Mouse (Mus musculus) A20 (cell line): ENCODE measurements around the gene Elovl3.
A peak's percentile ranks its signal among the peaks of the same experiment; 100 is the strongest.
"Not testable (repeated sequence)": the region's sequence is repeated elsewhere in the genome, so short reads cannot be mapped to it uniquely, and the experiment has no call there.

ENCODE experiments used
- DNase-seq: peaks from one replicate; pipeline ENCODE4 v3.0.0-alpha.2; 2011; ENCODE audit warnings: low read depth, low spot score

The Elovl3 gene

DNA sequence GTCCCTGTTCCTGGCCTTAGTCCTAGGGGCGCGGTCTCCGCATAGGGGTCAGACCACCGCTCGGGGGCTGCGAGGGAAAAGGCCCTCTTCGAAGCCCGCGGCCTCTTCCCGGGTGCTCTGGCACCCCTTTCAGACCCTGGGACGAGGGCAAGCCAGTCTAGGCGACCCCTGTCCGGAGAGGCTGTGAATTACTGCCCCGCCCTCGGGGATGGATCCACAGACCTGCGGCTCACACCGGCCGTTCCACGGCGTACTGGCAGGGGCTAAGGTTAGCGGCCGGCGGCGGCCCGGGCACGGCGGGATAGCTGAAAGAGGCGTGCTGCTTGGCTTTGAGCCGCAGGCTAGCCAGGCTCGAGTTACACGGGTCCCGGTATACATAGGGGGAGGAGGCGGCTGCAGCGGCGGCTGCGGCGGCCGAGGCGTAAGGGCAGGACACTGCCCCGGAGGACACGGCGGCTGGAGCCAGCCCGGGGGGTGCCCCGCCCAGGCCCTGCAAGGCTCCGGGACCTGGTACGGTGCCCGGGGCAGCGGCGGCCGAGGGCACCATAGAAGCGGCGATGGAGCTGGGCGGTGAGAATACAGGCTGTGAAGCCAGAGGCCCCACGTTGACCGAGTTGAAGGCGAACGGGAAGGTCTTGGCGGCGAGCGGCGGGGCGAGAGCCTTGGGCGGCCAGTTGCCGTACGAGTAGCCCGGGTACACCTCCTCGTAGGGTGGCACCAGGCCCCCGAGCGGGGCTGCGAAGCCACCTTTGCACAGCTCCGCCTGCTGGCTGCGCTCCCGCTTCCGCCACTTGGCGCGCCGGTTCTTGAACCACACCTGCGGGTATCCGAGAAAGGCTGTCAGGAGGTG, 4.3 kb downstream of the Elovl3 start:
- peak; percentile 92 for DNase-seq

DNA sequence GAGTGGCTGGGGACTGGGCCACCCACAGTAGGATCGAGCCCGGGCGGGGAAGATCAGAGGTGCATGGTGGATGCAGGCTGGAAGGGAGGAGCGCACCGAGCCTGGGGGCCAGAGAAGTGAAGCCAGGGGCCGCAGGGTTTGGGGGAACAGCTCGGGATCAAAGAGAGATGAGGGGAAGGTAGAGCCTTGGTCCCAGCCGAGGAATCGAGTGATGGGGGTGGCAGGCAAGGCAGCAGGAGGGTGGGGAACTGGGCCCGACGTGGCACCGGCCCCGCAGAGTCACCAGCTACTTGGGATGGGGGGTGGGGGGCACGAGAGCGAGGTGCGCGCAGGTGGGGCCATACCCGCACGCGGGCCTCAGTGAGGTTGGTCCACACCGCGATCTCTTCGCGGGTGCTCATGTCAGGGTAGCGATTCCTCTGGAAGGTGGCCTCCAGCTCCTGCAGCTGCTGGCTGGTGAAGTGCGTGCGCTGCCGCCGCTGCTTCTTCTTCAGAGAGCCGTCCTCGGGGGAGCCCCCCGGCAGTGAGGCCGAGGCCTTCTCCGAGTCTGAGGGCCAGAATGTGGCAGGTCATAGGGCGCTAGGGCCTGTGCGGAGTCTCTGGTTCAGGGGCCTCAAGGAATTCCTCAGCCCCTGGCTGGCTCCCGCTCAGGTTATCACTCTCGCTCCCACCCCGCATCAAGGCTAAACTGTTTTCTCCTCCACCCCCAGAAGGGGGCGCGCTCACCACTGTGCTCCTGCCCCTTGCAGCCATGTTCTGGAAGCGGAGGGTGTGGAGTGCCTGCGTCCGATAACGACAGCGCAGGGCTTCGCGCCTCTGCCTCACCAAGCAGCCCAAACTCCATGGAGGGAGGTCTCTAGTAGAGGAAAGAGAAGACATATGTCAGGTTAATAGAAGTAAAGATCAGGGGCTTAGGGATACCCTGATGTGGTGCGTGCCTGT, 5.2 kb downstream of the Elovl3 start:
- DNase-seq: peak; percentile 91

DNA sequence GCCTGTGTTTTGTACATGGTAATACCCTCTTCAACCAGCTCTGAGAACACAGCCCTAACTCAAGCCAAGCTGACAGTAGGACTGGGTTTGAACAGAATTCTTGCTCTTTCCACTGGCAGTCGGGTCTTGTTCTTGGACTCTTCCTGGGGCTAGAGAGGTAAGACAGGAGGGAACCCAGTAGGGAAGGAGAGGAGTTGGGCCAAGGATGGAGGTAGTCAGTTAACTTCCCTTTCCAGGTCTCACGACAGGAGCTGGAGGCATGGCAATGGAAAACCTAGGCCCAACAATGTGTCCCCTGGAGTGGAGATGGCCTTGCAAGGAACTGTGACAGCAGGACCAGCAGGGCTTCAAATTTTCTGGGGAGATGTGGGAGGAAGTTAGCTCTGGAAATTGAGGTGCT, 8.6 kb downstream of the Elovl3 start:
- no peak for DNase-seq

DNA sequence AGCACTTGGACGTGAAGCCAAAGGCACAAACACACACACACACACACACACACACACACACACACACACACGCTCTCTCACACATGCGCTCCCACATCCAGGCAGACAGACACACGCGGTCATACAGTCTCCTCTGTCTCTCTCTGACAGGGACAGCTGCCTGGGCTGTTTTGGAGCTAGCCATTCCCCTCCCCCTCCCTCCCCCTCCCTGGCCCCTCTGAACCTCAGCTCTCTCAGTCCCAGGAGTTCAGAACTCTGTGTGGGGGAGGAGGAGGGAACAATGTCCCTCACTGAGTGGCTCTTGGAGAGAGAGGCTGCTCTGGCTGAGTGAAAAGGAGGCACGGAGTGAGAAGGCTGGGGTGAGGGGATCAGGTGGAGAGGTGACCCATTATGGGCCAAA, 9.4 kb downstream of the Elovl3 start:
- no peak for DNase-seq

DNA sequence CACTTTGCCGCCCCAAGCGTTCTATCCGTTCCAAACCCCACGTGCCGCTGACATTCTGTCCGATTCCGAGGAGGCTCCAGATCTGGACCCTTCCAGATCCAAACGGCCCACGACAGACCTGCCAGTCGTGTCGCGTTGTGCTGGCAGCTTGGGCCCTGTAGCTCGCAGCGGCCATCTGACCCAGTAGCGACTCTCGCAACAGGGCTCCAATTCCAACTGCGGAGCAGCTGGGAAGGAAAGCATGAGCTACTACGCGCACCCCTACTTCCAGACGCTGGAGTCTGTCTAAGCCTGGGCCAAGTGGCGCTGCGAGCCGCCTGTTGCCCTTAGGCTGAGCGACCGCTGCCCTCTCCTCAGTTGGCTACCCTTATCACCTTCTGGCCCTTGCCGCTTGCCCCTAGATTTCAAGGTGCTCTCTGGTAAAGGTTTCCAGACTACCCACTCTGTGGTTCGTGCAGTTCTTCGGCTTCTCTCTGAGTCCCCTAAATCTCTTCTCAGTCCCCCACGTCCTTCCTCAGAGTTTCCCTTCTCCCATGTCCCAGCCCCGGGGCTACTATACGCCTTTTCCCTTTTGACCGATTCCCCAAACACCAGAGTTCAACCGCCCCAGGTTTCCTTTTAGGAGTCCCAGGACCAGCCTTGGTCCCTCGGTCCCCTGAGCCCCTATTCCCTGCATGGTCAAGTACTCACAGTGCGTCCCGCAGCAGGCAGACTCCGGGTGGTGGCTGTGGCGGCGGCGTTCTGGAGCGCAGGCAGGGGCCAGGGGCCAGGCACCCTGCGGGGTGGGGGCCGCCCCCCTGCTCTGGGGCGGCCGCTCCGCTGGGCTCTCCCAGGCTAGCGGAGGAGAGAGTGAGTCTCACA, 16.0 kb downstream of the Elovl3 start, which contains the start of gene Pitx3:
Pitx3 (minus strand) TSS at position 816 of the 861 bp plus-strand sequence.
- no peak for DNase-seq

DNA sequence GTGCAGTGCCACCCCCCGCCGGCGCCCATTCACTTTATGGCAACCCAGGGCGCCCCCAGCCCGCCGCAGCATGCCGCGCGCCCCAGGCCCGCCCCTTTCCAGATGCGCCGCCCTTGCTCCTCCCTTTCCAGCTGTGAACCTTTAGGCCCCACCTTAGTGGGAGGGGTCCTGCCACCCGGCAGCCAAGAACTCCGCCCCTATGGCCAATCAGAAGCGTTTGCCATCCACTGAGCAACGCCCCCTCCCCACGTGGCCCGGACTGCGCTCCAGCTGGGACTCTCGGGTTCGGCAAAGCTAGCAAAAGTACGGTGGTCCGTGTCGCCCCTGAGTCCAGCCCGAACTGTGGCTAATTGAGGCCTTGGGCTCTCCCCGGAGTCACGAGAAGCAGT, 16.7 kb downstream of the Elovl3 start:
- peak; percentile 93 for DNase-seq

DNA sequence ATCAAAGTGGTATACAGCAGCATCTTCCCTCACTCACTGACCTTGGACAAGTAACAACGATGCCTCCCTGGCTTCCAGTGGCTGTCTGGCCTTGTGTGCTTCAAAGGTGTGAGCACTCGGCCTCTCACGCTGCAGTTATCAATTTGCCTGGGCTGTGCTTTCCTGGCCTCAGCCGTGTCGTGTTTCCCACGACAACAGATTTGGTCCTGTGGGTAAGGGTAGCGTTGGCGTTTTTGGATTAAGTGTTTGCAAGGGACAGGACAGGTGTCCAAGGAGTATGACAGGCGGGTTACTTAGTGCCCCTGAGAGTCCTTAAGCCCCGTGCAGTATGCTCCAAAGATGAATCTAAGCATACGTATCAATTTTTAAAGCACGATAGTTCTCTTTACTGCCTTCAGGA, 17.4 kb downstream of the Elovl3 start:
- DNase-seq: no peak

DNA sequence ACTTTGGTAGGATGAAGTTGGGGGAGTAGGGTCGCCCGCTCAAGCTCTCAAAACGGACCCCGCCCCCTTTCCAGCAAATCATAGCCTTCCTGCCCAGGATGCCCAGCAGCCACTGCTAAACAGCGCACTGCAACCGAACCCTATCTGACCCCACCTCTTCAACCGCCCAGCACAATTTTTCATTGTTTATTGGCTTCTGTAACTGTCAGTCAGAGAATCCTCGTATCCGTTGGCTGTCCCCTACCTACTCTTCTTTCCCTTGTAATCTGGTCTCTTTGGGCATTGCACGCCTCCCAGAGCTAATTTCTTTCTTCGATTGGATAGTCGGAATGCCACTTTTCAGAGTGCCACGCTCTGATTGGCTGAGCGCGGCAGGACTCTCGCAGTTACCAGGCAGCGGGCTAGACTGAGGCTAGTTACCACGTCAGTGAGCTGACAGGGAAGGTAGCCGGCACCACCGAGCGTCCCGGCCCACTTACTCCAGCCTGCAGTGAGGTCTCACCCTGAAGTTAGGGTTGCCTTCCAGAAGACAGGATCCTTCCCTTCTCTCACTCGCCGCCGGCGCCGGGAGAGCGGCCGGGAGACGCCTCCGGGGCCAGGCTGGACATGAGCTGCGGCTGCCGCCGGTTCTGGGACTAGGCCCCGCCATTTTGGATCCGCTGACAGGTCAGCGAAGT, 20.6 kb downstream of the Elovl3 start, which contains the start of gene Gbf1:
Gbf1 (plus strand) TSS at position 383 of the 677 bp plus-strand sequence.
- peak; percentile 98 for DNase-seq

DNA sequence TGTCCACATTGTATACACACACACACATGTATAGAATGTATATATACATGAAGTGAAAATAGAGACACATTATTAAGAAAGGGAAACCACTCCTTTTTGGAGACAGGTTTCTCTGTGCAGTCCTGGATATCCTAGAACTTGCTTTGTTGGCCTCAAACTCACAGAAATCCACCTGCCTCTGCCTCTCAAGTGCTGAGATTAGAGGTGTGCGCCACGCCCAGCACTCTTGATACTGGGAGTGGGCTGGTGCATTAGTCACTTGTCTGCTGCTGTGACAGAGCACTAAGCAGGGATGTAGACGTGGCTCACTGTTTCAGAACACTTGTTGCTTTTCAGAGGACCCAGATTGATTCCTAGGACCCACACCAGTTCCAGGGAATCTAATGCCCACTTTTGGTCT, 34.3 kb downstream of the Elovl3 start:
- DNase-seq: no peak

DNA sequence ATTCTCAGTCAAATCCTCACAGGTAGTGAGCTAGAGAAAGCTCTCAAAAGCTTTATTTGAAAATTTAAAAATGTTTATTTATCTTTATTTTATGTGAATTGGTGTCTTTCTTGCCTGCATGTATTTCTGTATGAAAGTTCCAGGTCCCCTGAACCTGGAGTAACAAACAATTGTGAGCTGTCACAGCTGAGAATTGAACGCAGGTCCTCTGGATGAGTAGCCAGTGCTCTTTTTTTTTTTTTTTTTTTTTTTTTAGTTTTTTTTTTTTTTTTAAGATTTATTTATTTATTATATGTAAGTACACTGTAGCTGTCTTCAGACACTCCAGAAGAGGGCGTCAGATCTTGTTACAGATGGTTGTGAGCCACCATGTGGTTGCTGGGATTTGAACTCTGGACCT, 35.5 kb downstream of the Elovl3 start:
- DNase-seq: not testable (repeated sequence)

DNA sequence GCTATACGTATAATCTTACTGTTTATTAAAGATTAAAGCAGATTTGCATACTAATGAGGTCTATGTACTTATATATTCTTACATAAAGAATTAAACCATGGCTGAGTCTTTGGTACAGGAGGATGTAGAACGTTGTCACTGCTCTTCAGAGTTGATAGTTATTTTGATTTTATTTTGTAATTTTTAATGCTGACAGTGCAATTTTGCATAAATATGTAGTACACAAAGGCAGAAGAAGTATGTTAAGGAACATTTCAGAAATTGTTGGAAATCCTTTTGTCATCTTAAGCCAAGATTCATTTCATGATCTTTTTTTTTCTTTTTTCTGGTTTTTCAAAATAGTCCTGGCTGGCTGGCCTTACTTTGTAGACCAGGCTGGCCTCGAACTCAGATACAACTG, 37.7 kb downstream of the Elovl3 start:
- DNase-seq: no peak

DNA sequence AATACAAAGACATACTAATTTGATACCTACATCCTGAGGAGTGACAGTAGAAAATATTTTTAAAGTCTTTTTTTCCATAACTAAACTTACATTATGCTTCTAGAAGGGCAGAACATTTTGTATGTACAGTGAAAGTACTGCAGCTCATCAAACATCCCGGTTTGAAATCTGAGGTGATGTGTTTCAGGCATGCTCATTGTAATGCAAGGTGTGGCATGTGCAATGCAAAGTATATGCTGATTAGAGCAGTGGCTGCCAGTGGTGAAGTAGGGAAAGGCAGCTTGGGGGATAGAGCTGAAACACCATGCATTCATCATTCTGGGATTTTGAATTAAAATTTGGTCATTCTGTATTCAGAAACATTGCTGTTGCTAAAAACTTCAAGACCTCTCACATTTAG, 38.2 kb downstream of the Elovl3 start:
- no peak for DNase-seq

DNA sequence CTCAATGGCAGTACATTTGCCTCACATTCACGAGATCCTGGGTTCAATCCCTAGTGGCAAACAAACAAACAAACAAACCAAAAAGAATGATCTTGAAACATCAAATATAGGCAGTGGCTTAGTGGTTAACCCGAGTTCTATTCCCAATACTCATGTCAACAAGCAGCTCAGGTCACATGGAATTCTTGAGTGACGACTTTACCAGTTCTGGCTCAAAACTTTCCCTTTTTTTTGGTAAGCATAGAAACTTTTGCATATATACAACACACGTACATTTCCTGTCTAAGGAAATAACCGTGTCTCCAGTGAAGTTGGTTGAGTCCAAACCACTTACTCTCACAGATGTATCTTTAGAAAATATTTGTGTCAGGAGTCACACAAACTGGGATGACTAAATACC, 40.8 kb downstream of the Elovl3 start:
- no peak for DNase-seq

DNA sequence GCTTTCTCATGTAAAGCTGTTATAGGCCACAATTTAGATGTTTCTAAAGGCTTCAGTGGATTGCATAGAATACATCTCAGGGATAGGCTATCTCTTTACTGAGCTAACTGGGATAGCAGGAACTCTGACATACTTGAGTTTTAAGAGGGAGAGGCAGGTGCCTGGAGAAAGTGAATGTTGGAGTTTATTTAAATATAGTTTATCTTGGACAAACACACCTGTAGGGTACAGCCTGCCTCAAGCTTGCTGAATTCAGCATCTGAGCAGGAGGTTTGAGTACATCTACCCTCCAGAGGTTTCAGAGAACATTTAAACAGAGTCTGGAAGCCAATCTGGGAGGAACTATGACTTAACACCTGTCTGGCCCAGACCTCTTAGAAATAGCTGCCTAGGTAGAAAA, 43.5 kb downstream of the Elovl3 start:
- no peak for DNase-seq

DNA sequence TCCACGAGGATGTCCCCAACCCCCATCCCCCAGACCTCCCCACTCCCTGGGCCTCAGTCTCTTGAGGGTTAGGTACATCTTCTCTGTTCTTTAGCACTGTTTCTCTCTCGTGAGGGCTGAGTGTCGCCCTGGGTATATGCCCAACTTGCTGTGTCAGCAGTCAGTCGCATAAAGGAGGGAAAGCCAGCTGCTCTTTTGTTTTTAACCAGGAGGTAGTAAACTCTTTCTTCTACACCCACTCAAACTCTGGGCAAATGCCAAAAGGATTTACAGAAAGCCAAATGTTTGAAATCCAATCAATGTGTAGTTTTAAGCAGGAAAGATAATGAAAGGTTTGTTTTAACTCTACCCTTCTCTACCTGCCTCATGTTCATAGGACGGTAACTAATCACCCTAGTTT, 45.3 kb downstream of the Elovl3 start:
- no peak for DNase-seq

DNA sequence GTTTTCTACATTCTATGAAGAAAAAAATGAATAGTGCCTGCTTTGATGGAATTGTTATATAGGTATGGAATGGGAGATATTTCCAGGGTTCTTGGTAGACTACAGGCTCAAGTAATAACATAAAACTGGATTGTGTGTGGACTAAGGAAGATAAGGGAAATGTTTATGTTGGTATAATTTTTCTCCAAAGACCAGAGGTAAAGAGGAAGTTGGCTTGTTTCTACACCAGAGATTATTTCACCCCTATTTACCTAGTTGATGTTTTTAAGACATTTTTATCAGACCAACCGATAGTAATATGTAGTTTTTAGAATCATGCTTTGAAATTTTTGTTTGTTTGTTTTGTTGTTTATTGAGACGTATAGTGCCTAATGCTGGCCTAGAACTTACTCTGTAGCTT, 48.6 kb downstream of the Elovl3 start:
- DNase-seq: peak; percentile 10

DNA sequence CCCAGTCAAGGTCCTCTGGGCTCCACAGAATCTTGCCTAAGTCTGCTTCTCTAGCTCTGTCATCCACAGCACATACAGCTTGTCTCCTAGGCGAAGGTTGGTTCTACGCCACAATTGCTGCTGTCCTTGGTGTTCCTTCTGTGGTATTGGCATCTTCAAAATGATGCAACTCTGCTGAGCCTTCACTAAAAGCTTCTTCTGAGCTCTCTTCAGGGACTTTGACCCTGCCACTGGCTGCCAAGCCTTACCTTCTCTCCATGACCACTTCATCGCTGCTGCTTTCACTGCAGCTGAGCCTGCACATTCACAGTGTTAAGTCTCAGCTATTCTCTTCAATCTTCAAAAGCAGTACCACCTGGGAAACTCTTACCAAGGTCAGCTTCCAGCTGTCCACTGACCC, 50.5 kb downstream of the Elovl3 start:
- no peak for DNase-seq
